Mouse (Mus musculus) bone marrow macrophage, adult 2 months (primary cell): ENCODE data around the gene Kcnip3. TPM values are rescaled to one million over a fixed set of nuclear protein-coding genes. Genes with fewer than 3 reads are reported as not detected.

ENCODE experiments used
- H3K27ac ChIP-seq: 2 replicates; pipeline ENCODE4 v1.5.1; 2012; ENCODE audit warnings: low read depth, low read length; ENCODE audit not compliant: insufficient read depth
- H3K4me1 ChIP-seq: 2 replicates; pipeline ENCODE4 v1.6.1; 2012; ENCODE audit warnings: low read length; ENCODE audit not compliant: control insufficient read depth, insufficient read depth
- H3K4me3 ChIP-seq: 2 replicates; pipeline ENCODE4 v1.5.1; 2012; ENCODE audit warnings: mild to moderate bottlenecking, low read length, moderate library complexity; ENCODE audit not compliant: insufficient read depth
- CTCF ChIP-seq: IDR thresholded peaks from 2 replicates; pipeline ENCODE4 v1.5.1; 2012; ENCODE audit warnings: low read depth, mild to moderate bottlenecking, low read length, moderate library complexity
- POLR2A ChIP-seq: IDR thresholded peaks from 2 replicates; pipeline ENCODE4 v1.6.1; 2012; ENCODE audit warnings: mild to moderate bottlenecking, low read depth, low read length, borderline replicate concordance
- polyA plus RNA-seq: library from polyadenylated mRNA; stranded (reverse); fragments of >200 nt; gene quantifications from 2 replicates; pipeline ENCODE4 v1.2.4, GENCODE M21; 2012; ENCODE audit not compliant: missing spikeins, insufficient read depth, insufficient read length

Kcnip3 gene
- polyA plus RNA-seq, 1 experiment = not detected

DNA sequence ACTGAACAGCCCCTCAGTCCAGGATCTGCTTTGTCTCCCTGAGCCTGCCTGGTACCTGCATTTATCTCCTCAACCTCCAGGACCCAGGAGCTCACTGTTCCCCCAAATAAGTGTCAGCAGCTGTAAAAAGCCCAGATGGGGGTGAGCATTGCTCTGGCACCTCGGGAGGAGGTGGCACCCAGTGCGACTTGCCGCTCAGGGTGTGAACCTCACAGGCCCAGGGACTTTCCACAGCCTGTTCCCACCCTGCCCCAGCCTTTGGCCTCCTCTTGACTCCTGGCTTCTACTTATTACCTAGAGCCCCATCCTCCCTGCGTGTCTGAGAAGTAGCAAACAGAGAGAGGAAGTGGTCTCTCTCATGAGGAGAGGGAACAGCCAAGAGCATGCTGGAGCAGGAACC, 16.7 kb downstream of the Kcnip3 start:
- TF ChIP-seq CTCF (no peak), POLR2A (no peak)
- Histone ChIP-seq H3K4me3 (no peak overlapping the region), H3K4me1 (peaks cover 31% of the 10 kb centered on the region), H3K27ac (no peak overlapping the region)

DNA sequence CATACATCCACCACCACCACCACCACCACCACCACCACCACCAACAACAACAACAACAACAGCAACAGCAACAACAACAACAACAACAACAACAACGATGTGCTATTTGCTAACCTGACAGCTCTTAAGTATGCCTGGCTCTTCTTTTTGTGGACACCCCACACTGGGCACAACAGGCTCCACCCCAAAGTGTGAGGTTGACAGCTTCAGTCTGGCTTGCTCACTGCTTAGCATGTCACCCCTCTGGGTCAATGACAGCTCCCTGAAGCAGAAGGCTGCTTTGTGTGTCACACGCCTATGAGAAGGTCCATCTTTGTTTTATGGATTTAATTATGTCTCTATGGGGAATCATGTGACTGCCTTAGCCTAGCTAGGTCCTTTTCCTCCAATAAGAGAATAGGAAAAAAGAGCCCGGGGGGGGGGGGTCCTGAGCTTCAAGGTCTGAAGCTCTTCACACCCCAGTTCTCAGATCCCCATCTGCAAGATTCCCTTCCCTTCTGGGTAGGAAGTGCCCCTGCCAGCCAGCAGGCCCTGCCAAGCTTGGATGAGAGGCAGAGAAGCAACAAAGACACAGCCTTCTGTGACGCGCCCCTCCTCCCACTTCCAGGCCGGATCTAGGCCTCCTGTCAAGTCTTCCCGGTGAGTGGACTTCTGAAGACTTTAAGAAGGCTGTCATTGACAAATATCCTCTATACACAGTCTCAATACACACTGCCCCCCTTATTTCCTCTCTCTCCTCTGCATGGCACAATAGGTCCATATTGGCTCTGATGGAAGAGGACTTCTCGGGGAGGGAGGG, 17.9 kb downstream of the Kcnip3 start:
- Histone ChIP-seq H3K4me3 (no peak overlapping the region), H3K27ac (no peak overlapping the region), H3K4me1 (peaks cover 31% of the 10 kb centered on the region)
- TF ChIP-seq CTCF = no peak
- TF ChIP-seq POLR2A = no peak

DNA sequence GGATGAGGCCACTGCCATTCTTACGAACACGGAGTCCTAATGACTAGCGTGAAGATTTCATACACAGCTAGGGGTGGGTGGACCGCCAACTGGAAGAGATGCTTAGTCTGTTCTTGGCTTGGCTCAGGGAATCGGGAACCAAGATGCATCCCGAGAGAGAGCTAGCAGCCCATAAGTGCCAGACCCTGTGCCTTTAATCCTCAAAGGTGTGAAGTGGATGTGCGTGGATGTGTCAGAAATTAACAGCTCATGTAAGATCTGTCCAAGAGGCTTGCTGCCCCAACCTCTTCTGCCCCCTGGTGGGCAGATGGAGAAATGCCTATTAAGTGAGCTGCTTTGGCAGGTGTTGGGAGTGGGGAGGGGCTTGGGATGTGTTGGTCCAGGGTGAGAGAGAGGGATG, 20.8 kb downstream of the Kcnip3 start:
- no peak overlapping the region for H3K4me3 ChIP-seq
- TF ChIP-seq POLR2A (no peak), CTCF (peak; percentile 80)
- no peak overlapping the region for H3K27ac ChIP-seq
- H3K4me1 ChIP-seq = peaks cover 8% of the 10 kb centered on the region

DNA sequence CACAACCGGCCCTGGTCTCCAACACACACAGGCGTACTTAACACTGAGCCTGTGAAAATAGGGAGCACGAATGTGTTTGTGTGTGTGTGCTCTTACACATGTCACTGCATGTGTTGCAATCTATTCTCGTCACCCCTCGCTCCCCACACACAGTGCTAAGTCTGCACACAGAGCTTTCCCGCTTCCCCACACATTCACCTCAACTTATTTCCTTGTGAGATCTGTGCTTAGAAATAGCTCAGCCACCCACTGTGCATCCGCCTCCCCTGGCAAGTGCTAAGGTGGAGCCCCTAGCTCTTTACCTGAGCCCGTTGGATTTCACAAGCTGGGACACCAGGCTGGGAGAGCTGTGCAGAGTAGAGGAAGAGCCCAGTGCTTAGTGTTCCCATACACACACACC, 23.1 kb downstream of the Kcnip3 start:
- Histone ChIP-seq H3K27ac (no peak overlapping the region), H3K4me3 (no peak overlapping the region), H3K4me1 (no peaks in the 10 kb centered on the region)
- no peak for TF ChIP-seq POLR2A

DNA sequence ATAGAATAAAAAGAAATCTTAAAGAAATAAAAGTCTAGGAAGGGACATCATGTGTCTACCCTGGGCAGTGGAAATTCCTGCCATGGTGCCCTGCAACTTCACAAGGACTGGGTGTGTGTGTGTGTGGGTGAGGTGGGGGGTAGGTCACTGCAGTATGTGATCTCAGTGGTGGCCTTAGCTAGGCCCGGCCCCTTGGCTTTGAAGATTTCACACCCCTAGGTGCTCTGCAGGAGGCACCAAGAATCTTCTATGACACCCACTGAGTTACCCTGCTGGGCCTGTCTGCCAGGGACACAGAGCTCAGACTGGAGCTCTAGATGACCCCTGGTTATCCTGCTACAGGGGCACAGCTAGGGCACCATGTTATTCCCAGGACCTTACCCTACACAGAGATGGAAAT, 25.6 kb downstream of the Kcnip3 start:
- no peak for TF ChIP-seq POLR2A
- no peak for TF ChIP-seq CTCF
- Histone ChIP-seq H3K4me1 (no peaks in the 10 kb centered on the region), H3K4me3 (no peak overlapping the region), H3K27ac (no peak overlapping the region)

DNA sequence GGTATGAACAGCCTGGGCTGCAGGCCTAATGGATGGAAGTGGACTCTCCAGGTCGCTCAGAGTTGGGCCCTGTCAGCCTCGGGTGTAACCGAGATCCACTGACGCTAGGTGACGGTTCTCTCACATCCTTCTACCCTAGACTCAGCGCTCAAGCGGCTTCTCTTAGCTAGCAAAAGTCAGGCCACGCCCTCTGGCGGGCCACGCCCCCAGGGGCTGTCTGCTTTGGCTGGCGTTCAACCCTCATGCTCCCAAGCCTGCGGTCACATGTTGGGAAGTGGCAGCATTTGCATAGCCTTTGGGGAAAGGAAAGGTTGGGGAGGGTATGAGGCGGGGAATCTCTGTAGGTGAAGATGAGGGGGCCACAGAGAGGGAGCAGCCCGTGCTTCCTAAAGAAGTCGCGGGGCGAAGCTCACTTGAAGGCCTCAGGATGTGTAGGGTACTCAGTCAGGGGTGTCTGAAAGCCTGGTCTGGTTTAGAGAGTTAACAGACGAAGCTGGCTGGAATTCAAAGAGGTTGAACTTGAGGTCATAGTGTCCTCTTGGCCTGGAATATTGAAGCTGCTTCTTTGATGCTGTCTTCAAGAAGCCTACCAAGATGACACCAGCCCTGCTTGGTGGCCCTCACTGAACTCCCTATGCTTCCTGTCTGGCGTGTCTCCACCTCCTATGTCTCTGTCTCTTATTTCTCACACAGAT, 37.3 kb downstream of the Kcnip3 start:
- TF ChIP-seq CTCF (no peak), POLR2A (no peak)
- H3K4me1 ChIP-seq = peaks cover 4% of the 10 kb centered on the region; the same call in 1 of the 2 replicates
- H3K4me3 ChIP-seq = no peak overlapping the region
- no peak overlapping the region for H3K27ac ChIP-seq

DNA sequence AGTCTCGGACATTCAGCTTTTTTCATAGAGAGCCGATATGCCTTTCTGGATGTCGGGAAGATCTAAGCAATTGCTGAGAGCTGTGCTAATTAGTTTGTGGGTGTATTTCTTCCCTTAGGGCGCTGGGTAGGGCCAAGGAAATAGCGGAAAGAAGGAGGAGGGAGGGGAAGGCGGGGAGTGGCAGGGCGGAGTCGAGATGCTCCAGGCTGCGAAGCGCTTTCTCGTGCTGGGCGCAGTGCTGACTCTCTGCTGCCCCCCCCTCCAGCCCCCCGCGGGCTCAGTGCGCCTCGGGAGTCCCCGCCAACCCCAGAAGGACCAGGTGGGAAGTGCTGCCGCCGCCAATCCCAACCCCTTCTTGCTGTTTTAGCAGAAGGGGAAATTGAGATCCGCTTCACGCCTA, 38.9 kb downstream of the Kcnip3 start:
- no peak overlapping the region for H3K27ac ChIP-seq
- TF ChIP-seq CTCF (no peak), POLR2A (no peak)
- no peak overlapping the region for H3K4me3 ChIP-seq
- peaks cover 4% of the 10 kb centered on the region; the same call in 1 of the 2 replicates for H3K4me1 ChIP-seq

DNA sequence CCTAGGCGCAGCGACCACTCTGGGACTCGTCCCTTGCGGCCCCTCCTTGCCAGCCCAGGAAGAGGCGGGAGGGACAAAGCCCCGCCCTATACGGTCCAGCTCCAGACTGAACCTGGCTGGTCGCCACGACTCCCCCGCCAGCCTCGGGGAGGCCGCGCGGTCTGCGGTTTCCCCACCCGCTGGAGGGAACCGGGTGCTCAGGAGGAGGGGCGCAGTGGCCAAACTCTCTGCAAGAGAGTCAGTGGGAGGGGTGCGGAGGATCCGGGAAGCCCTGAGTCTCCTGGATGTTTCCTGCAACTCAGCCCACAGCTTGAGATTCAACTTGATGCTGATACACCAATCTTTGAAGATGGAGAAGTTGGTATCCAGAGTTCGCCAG, 39.4 kb downstream of the Kcnip3 start:
- Histone ChIP-seq H3K4me1 (peaks cover 4% of the 10 kb centered on the region; the same call in 1 of the 2 replicates), H3K27ac (no peak overlapping the region), H3K4me3 (peak overlapping the region; percentile 18)
- no peak for TF ChIP-seq POLR2A
- no peak for TF ChIP-seq CTCF

DNA sequence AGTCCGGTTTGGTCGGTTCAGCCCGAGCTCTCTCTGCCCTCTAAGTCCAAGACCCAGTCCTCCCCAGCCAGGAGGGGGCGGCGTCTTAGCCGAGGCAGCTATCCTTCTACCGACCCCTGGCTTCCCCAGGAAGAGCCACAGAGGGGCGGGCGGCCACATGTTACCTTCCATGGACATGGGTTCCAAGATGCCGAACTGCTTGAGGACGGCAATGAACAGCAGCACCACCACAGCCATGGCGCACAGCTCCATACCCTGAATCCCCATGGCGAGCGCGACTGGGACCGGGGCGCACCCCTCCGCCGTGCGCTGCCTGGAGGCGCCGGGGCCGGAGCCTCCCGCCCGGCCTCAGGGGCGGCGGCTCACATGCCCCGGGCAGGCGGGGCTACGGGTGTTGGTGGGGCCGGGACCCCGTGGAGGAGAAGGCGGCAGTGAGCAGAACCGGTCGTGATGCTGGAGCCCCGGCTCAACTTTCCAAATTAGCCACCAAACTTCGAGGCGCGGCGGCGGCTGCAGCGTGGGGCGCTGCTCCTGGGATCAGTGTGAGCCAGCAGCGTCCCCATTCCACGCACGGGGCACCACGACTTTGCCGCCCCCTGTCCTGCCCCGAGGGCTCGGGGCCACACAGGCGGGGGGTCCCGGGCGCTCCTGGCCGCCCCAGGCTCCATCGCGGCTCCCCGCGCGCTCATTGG, 39.9 kb downstream of the Kcnip3 start:
- H3K27ac ChIP-seq = no peak overlapping the region
- H3K4me3 ChIP-seq = peak overlapping the region; percentile 18
- H3K4me1 ChIP-seq = peaks cover 4% of the 10 kb centered on the region; the same call in 1 of the 2 replicates
- TF ChIP-seq POLR2A (no peak), CTCF (no peak)

DNA sequence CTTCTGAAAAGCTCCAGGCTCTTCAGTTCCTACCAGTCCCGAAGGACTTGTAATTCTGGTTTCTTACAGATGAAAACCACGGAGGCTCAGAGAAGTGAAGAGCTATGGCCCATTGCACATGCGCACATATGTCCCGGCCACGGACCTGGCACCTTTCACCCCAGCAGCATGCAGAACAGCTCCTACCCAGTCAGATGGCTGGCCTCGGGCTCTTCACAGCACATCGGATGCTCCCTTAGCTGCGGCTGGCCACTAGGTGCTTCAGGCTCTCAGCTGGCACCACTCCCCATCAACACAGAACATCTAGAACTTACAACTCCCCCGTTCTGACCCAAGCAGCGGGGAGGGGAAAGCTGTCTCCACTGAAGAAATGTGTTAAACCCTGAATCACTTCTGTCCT, 42.1 kb downstream of the Kcnip3 start:
- TF ChIP-seq CTCF (no peak), POLR2A (no peak)
- H3K4me3 ChIP-seq = no peak overlapping the region
- no peak overlapping the region for H3K27ac ChIP-seq
- peaks cover 4% of the 10 kb centered on the region; the same call in 1 of the 2 replicates for H3K4me1 ChIP-seq

DNA sequence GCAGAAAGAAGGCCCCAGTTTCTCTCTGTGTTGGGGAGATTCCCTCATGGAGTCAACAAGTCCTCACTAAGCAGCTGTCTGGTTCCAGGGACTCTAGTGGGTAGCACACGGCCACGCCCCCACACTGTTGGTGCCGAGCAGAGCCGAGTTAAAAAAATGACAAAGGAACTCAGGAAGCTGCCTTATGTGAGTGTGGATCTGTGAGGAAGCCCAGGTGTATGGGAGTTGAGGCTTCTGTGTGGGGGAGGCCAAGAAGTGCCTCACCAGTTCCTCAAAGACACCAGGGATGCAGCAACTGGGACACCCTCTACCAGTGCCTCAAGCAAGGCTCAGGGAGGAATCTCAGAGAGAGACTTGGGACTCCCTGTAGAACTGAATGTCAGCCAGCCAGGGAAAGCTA, 42.7 kb downstream of the Kcnip3 start:
- no peak for TF ChIP-seq POLR2A
- no peak for TF ChIP-seq CTCF
- Histone ChIP-seq H3K4me1 (peaks cover 4% of the 10 kb centered on the region; the same call in 1 of the 2 replicates), H3K27ac (no peak overlapping the region), H3K4me3 (no peak overlapping the region)
